In genomic region chr13:120310749-120311148, GRCm38 (mm10) we compare ENCODE assay signal across 24 mouse cellular contexts. TPM values are rescaled to one million over a fixed set of nuclear protein-coding genes. Genes with fewer than 3 reads are reported as not detected.
DNase-seq lines count a peak whose midpoint lies in the region; ATAC-seq and TF ChIP-seq lines count a peak whose summit lies in the region.
"Had no signal": no experiment of that assay in that cellular context is flagged by ENCODE, and none has a peak within 500 bp of the region (broad histone marks: within the 10 kb centered on the region; RNA-seq: fewer than 3 reads in every experiment).

No protein-coding gene starts in this region.

- H3K4me2 ChIP-seq in lung, postnatal 0 days (replicated peaks; ENCODE audit: low read depth, low read length), result no peak overlapping the region
- H3K4me2 ChIP-seq: embryonic facial prominence, embryonic 13.5 days; forebrain, embryonic 12.5 days; heart, embryonic 15.5 days; hindbrain, embryonic 13.5 days had no signal

- no peaks in the 10 kb centered on the region for H3K4me1 ChIP-seq in lung, postnatal 0 days (ENCODE audit: insufficient read depth, low read depth, low read length)
- H3K4me1 ChIP-seq: embryonic facial prominence, embryonic 13.5 days; forebrain, embryonic 12.5 days; heart, embryonic 10.5 days; heart, embryonic 15.5 days; hindbrain, embryonic 13.5 days had no signal

- H3K36me3 ChIP-seq in lung, postnatal 0 days (ENCODE audit: insufficient read depth, low read length), result no peaks in the 10 kb centered on the region
- H3K36me3 ChIP-seq: embryonic facial prominence, embryonic 13.5 days; forebrain, embryonic 12.5 days; G1E; heart, embryonic 10.5 days; heart, embryonic 15.5 days; hindbrain, embryonic 13.5 days had no signal

- TF ChIP-seq CTCF in lung, postnatal 0 days (IDR thresholded peaks at IDR 0.05), result no peak

- peak; percentile 46 for DNase-seq in lung, postnatal 0 days (ENCODE audit: low spot score)
- DNase-seq in lung, postnatal 4 days, result no peak
- no peak for DNase-seq in adrenal gland, postnatal 10 days
- DNase-seq in frontal cortex, postnatal 25 days (ENCODE audit: low spot score in 2 of 2), result no peak
- DNase-seq: adrenal gland, postnatal 14 days; cerebellum, adult 18-20 months; cerebellum, adult 9-11 months; cerebellum, postnatal 36 days; gastrocnemius, postnatal 14 days; heart, adult 18-20 months; heart, postnatal 14 days had no signal

- TF ChIP-seq EP300 in lung, postnatal 0 days (IDR thresholded peaks at IDR 0.05), result no peak

- ATAC-seq in lung, postnatal 0 days, result peak; percentile 52
- peak; percentile 22; the same call in 1 of the 2 replicates for ATAC-seq in granulocyte monocyte progenitor cell, adult 5-6 weeks (replicated peaks; ENCODE audit: poor library complexity, severe bottlenecking)
- ATAC-seq in megakaryocyte progenitor cell, adult 5-6 weeks (replicated peaks; ENCODE audit: poor library complexity), result 0 out of 2 replicates have a peak, but pooled peaks have one; percentile 11
- ATAC-seq: forebrain, embryonic 16.5 days; hindbrain, postnatal 0 days had no signal

- no peaks in the 10 kb centered on the region for H3K9me3 ChIP-seq in lung, postnatal 0 days (ENCODE audit: low read length)
- H3K9me3 ChIP-seq: embryonic facial prominence, embryonic 13.5 days; forebrain, embryonic 12.5 days; G1E; heart, embryonic 10.5 days; heart, embryonic 15.5 days; hindbrain, embryonic 13.5 days had no signal

- WGBS in lung, postnatal 0 days, result 50% methylated on average over 4 of the region's 4 CpGs

- no peak overlapping the region for H3K9ac ChIP-seq in lung, postnatal 0 days (replicated peaks; ENCODE audit: low read depth)
- H3K9ac ChIP-seq: embryonic facial prominence, embryonic 13.5 days; forebrain, embryonic 12.5 days; heart, embryonic 15.5 days; hindbrain, embryonic 13.5 days had no signal

- H3K27me3 ChIP-seq in lung, postnatal 0 days (replicated peaks; ENCODE audit: insufficient read depth, low read length), result no peaks in the 10 kb centered on the region
- H3K27me3 ChIP-seq: embryonic facial prominence, embryonic 13.5 days; forebrain, embryonic 12.5 days; hindbrain, embryonic 13.5 days had no signal

- H3K27ac ChIP-seq in lung, postnatal 0 days (ENCODE audit: low read length), result no peak overlapping the region
- H3K27ac ChIP-seq: embryonic facial prominence, embryonic 13.5 days; forebrain, embryonic 12.5 days; heart, embryonic 10.5 days; heart, embryonic 15.5 days; hindbrain, embryonic 13.5 days; hindbrain, postnatal 0 days had no signal

- H3K4me3 ChIP-seq in lung, postnatal 0 days (ENCODE audit: low read depth, low read length), result no peak overlapping the region
- H3K4me3 ChIP-seq: embryonic facial prominence, embryonic 13.5 days; forebrain, embryonic 12.5 days; heart, embryonic 10.5 days; heart, embryonic 15.5 days; hindbrain, embryonic 13.5 days had no signal

RNA-seq across cellular contexts. Expression of gene Tcstv3, which starts 5.9 kb away (rescaled TPM):
- polyA plus RNA-seq in lung, postnatal 0 days (2015; fragmentation: Nextera tagmentation; extraction: Ambion mirVana), result not detected in 2 replicates
- not detected in 2 replicates for total RNA-seq in granulocyte monocyte progenitor cell, adult 5-6 weeks (2014; fragmentation: Nextera tagmentation)
- total RNA-seq in granulocyte monocyte progenitor cell, adult 5-6 weeks (2017), result not detected in 2 replicates
- not detected in 2 replicates for total RNA-seq in megakaryocyte progenitor cell, adult 5-6 weeks (2015)
- not detected in 2 replicates for total RNA-seq in megakaryocyte progenitor cell, adult 5-6 weeks (2017)
- not detected for total RNA-seq in adrenal gland, postnatal 10 days (2021)
- total RNA-seq: adrenal gland, postnatal 14 days; gastrocnemius, adult 18-20 months; gastrocnemius, postnatal 14 days; heart, adult 18-20 months; heart, postnatal 14 days; hematopoietic stem cell, adult 5-6 weeks; hindbrain, postnatal 0 days had no signal
- polyA plus RNA-seq: embryonic facial prominence, embryonic 13.5 days; forebrain, embryonic 12.5 days; forebrain, embryonic 16.5 days; frontal cortex, adult 2 months; G1E; heart, embryonic 10.5 days; heart, embryonic 15.5 days; hindbrain, embryonic 13.5 days; hindbrain, postnatal 0 days had no signal

RNA-seq across cellular contexts. Expression of gene BC147527, which starts 10.6 kb away (rescaled TPM):
- polyA plus RNA-seq in lung, postnatal 0 days (2015; fragmentation: Nextera tagmentation; extraction: Ambion mirVana), result 0.36 and 0.46 TPM in 2 replicates
- 4.1 and 10.2 TPM in 2 replicates for total RNA-seq in granulocyte monocyte progenitor cell, adult 5-6 weeks (2014; fragmentation: Nextera tagmentation)
- 13.6 and 38.4 TPM in 2 replicates for total RNA-seq in granulocyte monocyte progenitor cell, adult 5-6 weeks (2017)
- total RNA-seq in megakaryocyte progenitor cell, adult 5-6 weeks (2015), result 8.0 and 14.7 TPM in 2 replicates
- total RNA-seq in megakaryocyte progenitor cell, adult 5-6 weeks (2017), result 22.3 and 23.6 TPM in 2 replicates
- total RNA-seq in adrenal gland, postnatal 10 days (2021), result under 1 TPM in 1 of 2 experiments, not detected in 1; 0.21 TPM
- total RNA-seq: adrenal gland, postnatal 14 days; G1E; gastrocnemius, adult 18-20 months; gastrocnemius, postnatal 14 days; heart, adult 18-20 months; heart, postnatal 14 days; hindbrain, postnatal 0 days had no signal
- polyA plus RNA-seq: forebrain, embryonic 12.5 days; forebrain, embryonic 16.5 days; G1E; heart, embryonic 10.5 days had no signal

RNA-seq across cellular contexts. Expression of gene AF067061, which starts 47.8 kb away (rescaled TPM):
- polyA plus RNA-seq in lung, postnatal 0 days (2015; fragmentation: Nextera tagmentation; extraction: Ambion mirVana), result not detected in 2 replicates
- not detected in 2 replicates for total RNA-seq in granulocyte monocyte progenitor cell, adult 5-6 weeks (2014; fragmentation: Nextera tagmentation)
- not detected in 2 replicates for total RNA-seq in granulocyte monocyte progenitor cell, adult 5-6 weeks (2017)
- total RNA-seq in megakaryocyte progenitor cell, adult 5-6 weeks (2015), result not detected in 2 replicates
- not detected in 2 replicates for total RNA-seq in megakaryocyte progenitor cell, adult 5-6 weeks (2017)
- total RNA-seq in adrenal gland, postnatal 10 days (2021), result not detected
- total RNA-seq: adrenal gland, postnatal 14 days; gastrocnemius, adult 18-20 months; gastrocnemius, postnatal 14 days; heart, adult 18-20 months; heart, postnatal 14 days; hematopoietic stem cell, adult 5-6 weeks; hindbrain, postnatal 0 days had no signal
- polyA plus RNA-seq: embryonic facial prominence, embryonic 13.5 days; forebrain, embryonic 12.5 days; forebrain, embryonic 16.5 days; frontal cortex, adult 2 months; G1E; heart, embryonic 10.5 days; heart, embryonic 15.5 days; hindbrain, embryonic 13.5 days; hindbrain, postnatal 0 days had no signal

Comparison
In these comparisons a context has a peak if more than half of its experiments do, and no peak if none do; other contexts are left out.
1. RNA of gene BC147527, which starts 10.6 kb away (total RNA-seq): 4.1 to 38.4 TPM in granulocyte monocyte progenitor cell, adult 5-6 weeks and 8.0 to 23.6 TPM in megakaryocyte progenitor cell, adult 5-6 weeks; 0.21 TPM in adrenal gland, postnatal 10 days; every median in the first group is over 4 times any median in the second.
2. Peak in every context shown above with its lines, with median percentiles within 50 percentile points of each other: ATAC-seq.